Mouse (Mus musculus): Measurements from ENCODE around the gene Gfpt2. TPM values are rescaled to one million over a fixed set of nuclear protein-coding genes. Genes with fewer than 3 reads are reported as not detected.

The Gfpt2 gene
- polyA plus RNA-seq, 1 experiment from 2014 or later: 12.6 TPM

DNA sequence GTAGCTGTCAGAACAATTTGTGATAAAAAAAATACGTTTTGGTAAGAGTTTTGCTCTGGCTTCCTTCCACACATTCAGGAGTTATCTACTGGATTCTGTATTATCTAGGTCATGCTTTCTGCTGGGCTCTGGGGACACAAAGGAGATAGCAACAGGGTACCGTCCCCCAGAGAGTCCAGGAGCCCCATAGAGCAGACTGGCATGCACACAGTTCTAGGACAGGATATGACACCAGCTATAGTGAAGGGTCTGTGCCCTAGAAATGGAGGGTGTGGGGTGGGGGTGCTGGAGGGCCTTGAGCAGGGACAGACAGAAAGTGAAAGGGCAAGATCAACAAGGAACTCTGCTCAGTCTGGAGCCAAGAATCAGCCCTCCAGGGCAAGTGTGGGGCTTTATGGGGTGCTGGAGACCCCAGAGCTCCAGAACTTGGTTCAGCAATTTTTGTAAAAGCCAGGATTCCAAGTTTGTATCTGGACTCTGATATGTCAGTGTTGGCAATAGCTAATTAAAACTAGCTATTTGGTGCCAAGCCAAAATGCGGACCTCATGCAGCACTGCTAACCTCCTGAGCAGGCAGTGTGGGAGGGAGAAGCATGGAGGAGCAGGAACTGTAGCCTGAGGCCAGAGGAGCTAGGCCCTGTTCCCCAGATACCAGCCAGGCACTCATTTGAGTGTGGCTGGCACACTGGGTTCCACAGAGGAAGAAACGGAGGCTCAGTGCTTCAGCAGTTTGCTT is 54.3 kb downstream of the Gfpt2 start:
- H3K4me2 ChIP-seq (replicated peaks; ENCODE audit: low read depth, low read length): peak overlapping the region; percentile 6; the same call in 1 of the 2 replicates
- WGBS: 74% methylated on average over 4 of the region's 4 CpGs

DNA sequence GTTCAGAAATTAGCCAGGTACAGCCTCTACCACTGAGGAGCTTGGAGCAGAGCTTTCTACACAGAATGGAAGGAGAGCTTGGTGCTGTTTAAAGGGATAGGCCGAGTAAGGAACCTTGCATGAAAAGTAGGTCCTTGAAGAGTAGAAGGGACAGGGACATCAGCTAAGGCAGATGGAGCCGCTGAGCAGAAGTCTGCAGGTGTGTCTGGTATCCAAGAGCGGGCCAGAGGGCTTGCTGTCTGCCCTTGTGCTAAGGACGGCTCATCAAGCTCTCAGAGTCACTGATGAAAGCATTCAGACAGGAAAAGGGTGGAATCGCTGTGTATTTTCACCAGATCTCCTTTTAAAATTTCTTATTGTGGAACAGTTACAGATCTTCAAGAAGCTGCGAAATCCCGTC is 56.4 kb downstream of the Gfpt2 start:
- H3K9me3 ChIP-seq (ENCODE audit: control insufficient read depth, low read length): no peaks in the 10 kb centered on the region
- no peak overlapping the region for H3K27ac ChIP-seq (ENCODE audit: low read depth, low read length)
- H3K9ac ChIP-seq (ENCODE audit: low read depth, low read length): no peak overlapping the region; the same call in 1 of the 2 replicates
- H3K36me3 ChIP-seq (ENCODE audit: control insufficient read depth, insufficient read depth, low read length): 0 out of 2 replicates have a peak, but pooled peaks cover 4% of the 10 kb centered on the region
- no peak overlapping the region for H3K4me3 ChIP-seq (ENCODE audit: low read length)
- WGBS: 96% methylated on average over 7 of the region's 7 CpGs
- no peak for ATAC-seq (ENCODE audit: low FRiP score, low TSS enrichment)
- H3K4me2 ChIP-seq (replicated peaks; ENCODE audit: low read depth, low read length): no peak overlapping the region
- peaks cover 14% of the 10 kb centered on the region for H3K4me1 ChIP-seq (ENCODE audit: control insufficient read depth, insufficient read depth, low read length)
- no peaks in the 10 kb centered on the region for H3K27me3 ChIP-seq (ENCODE audit: control insufficient read depth, insufficient read depth, low read length)

More for the DNA sequence above, 54.3 kb downstream of the Gfpt2 start:
- peak overlapping the region; percentile 19; the same call in 1 of the 2 replicates for H3K9ac ChIP-seq (ENCODE audit: low read depth, low read length)
- ATAC-seq (ENCODE audit: low FRiP score, low TSS enrichment): no peak
- H3K27ac ChIP-seq (ENCODE audit: low read depth, low read length): no peak overlapping the region
- no peaks in the 10 kb centered on the region for H3K27me3 ChIP-seq (ENCODE audit: control insufficient read depth, insufficient read depth, low read length)
- no peaks in the 10 kb centered on the region for H3K9me3 ChIP-seq (ENCODE audit: control insufficient read depth, low read length)
- H3K4me3 ChIP-seq (ENCODE audit: low read length): no peak overlapping the region; the same call in 1 of the 2 replicates
- peaks cover 14% of the 10 kb centered on the region for H3K4me1 ChIP-seq (ENCODE audit: control insufficient read depth, insufficient read depth, low read length)
- H3K36me3 ChIP-seq (ENCODE audit: control insufficient read depth, insufficient read depth, low read length): no peaks in the 10 kb centered on the region

DNA sequence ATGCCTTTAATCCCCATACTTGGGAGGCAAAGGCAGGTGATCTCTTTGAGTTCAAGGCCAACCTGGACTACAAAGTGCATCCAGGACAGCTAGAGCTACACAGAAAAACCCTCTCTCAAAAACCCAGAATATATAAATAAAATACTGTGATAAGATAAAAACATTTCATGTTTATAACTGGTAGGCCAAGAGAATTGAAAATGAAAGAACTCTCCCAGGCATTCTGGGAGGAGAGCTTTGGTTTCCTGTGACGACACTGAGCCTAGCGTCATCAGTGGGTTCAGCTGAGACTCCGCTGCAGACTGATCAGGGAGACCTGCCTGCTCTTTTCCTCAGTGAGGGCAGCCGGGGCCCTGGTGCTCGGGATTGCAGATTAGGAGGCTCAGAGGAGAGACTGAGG is 61.2 kb downstream of the Gfpt2 start:
- Histone ChIP-seq H3K9me3 (ENCODE audit: control insufficient read depth, low read length) (no peaks in the 10 kb centered on the region), H3K4me3 (ENCODE audit: low read length) (no peak overlapping the region)
- ATAC-seq (ENCODE audit: low FRiP score, low TSS enrichment): no peak

DNA sequence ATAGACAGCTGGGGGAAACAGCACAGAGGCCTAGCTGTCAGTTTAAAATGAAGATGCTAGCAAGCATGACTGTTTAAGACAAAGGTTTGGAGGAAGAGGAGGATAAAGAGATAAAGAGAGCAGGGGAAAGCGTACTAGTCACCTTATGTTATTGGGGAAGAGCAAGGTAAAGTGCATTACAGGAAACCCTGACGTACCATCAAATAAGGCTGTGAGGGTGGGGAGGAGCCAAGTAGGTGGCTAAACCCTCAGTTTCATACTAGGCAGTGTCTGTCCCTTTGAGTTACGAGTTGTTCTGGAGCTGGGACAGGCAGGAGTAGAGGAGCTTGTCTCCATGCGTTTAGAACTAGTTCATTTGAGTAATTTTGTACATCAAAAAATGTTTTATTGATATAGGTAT is 67.2 kb downstream of the Gfpt2 start:
- Histone ChIP-seq H3K4me1 (ENCODE audit: control insufficient read depth, insufficient read depth, low read length) (no peaks in the 10 kb centered on the region), H3K4me2 (replicated peaks; ENCODE audit: low read depth, low read length) (no peak overlapping the region), H3K27ac (ENCODE audit: low read depth, low read length) (no peak overlapping the region), H3K9me3 (ENCODE audit: control insufficient read depth, low read length) (no peaks in the 10 kb centered on the region), H3K4me3 (ENCODE audit: low read length) (no peak overlapping the region), H3K36me3 (ENCODE audit: control insufficient read depth, insufficient read depth, low read length) (peaks cover 7% of the 10 kb centered on the region), H3K27me3 (ENCODE audit: control insufficient read depth, insufficient read depth, low read length) (no peaks in the 10 kb centered on the region), H3K9ac (ENCODE audit: low read depth, low read length) (no peak overlapping the region)
- ATAC-seq (ENCODE audit: low FRiP score, low TSS enrichment): no peak
- 92% methylated on average over 4 of the region's 4 CpGs for WGBS

More for the DNA sequence above, 61.2 kb downstream of the Gfpt2 start:
- H3K4me1 ChIP-seq (ENCODE audit: control insufficient read depth, insufficient read depth, low read length): no peaks in the 10 kb centered on the region
- WGBS: 89% methylated on average over 5 of the region's 5 CpGs
- H3K27ac ChIP-seq (ENCODE audit: low read depth, low read length): no peak overlapping the region
- no peak overlapping the region for H3K4me2 ChIP-seq (replicated peaks; ENCODE audit: low read depth, low read length)
- H3K27me3 ChIP-seq (ENCODE audit: control insufficient read depth, insufficient read depth, low read length): no peaks in the 10 kb centered on the region
- 0 out of 2 replicates have a peak, but pooled peaks cover 4% of the 10 kb centered on the region for H3K36me3 ChIP-seq (ENCODE audit: control insufficient read depth, insufficient read depth, low read length)
- H3K9ac ChIP-seq (ENCODE audit: low read depth, low read length): no peak overlapping the region

DNA sequence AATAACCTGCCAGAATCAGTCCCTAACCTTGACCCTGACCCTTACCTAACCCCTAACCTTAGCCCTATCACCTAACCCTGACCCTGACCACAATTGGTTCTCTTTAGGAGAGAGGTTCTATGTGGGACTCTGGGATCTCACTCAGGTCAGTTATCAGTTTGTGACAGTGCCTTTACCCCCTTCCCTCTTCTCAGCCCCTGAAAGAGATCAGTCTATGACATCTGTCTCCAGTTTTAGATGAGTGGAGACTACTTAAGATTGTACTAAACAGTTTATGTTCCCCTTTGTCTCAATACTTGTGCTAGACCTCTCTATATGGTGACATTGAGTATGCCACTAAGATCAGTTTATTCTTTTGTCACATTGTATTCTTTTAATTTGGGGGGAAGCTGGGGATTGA is 69.9 kb downstream of the Gfpt2 start:
- H3K4me1 ChIP-seq (ENCODE audit: control insufficient read depth, insufficient read depth, low read length): no peaks in the 10 kb centered on the region
- H3K4me2 ChIP-seq (replicated peaks; ENCODE audit: low read depth, low read length): no peak overlapping the region
- H3K27me3 ChIP-seq (ENCODE audit: control insufficient read depth, insufficient read depth, low read length): no peaks in the 10 kb centered on the region
- H3K36me3 ChIP-seq (ENCODE audit: control insufficient read depth, insufficient read depth, low read length): peaks cover 18% of the 10 kb centered on the region
- H3K9ac ChIP-seq (ENCODE audit: low read depth, low read length): no peak overlapping the region
- no peaks in the 10 kb centered on the region for H3K9me3 ChIP-seq (ENCODE audit: control insufficient read depth, low read length)
- no peak for ATAC-seq (ENCODE audit: low FRiP score, low TSS enrichment)
- no peak overlapping the region for H3K27ac ChIP-seq (ENCODE audit: low read depth, low read length)
- no peak overlapping the region for H3K4me3 ChIP-seq (ENCODE audit: low read length)

DNA sequence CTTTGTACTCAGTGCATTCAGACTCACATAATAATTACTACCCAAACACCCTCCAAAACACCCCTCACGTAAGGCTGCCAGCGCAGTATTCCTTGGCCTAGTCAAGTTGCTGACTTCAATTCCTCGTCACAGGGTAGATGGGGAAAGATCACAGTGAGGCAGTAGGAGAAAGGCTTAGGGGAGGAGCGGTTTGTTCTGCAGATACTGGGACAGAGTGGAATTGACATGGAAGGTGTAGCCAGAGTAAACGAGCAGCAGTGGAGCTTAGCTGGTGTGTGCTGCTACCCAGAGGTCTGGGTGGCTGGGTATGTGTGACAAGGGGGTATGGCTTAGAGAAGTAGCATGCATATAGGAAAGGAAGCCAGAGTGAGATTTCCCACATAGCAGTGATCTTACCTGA is 73.3 kb downstream of the Gfpt2 start:
- H3K4me2 ChIP-seq (replicated peaks; ENCODE audit: low read depth, low read length): no peak overlapping the region
- no peaks in the 10 kb centered on the region for H3K27me3 ChIP-seq (ENCODE audit: control insufficient read depth, insufficient read depth, low read length)
- WGBS: 90% methylated on average over 5 of the region's 5 CpGs
- no peaks in the 10 kb centered on the region for H3K9me3 ChIP-seq (ENCODE audit: control insufficient read depth, low read length)
- no peak for ATAC-seq (ENCODE audit: low FRiP score, low TSS enrichment)
- H3K4me3 ChIP-seq (ENCODE audit: low read length): no peak overlapping the region
- no peak overlapping the region for H3K27ac ChIP-seq (ENCODE audit: low read depth, low read length)
- peaks cover 33% of the 10 kb centered on the region for H3K36me3 ChIP-seq (ENCODE audit: control insufficient read depth, insufficient read depth, low read length)
- H3K9ac ChIP-seq (ENCODE audit: low read depth, low read length): no peak overlapping the region
- no peaks in the 10 kb centered on the region for H3K4me1 ChIP-seq (ENCODE audit: control insufficient read depth, insufficient read depth, low read length)

DNA sequence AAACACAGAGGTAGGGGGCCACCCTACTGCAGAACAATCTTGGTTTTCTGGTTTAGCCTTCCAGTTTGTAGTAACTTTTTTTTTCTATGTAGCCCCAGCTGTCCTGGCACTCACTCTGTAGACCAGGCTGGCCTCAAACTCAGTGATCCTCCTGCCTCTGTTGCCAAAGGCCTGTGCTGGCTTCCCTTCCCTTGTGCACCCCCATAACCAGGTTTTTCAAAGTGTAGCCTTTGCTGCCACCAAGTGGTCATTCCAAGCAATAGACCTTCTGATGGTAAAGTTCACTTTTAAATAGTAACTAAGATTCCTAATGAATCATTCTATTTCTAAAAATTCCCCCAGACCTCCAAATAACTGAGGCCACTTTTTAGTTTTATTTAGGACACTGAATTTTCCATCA is 75.8 kb downstream of the Gfpt2 start:
- Histone ChIP-seq H3K4me3 (ENCODE audit: low read length) (no peak overlapping the region), H3K36me3 (ENCODE audit: control insufficient read depth, insufficient read depth, low read length) (peaks cover 41% of the 10 kb centered on the region), H3K4me2 (replicated peaks; ENCODE audit: low read depth, low read length) (no peak overlapping the region), H3K4me1 (ENCODE audit: control insufficient read depth, insufficient read depth, low read length) (no peaks in the 10 kb centered on the region), H3K9ac (ENCODE audit: low read depth, low read length) (no peak overlapping the region), H3K27ac (ENCODE audit: low read depth, low read length) (no peak overlapping the region), H3K27me3 (ENCODE audit: control insufficient read depth, insufficient read depth, low read length) (no peaks in the 10 kb centered on the region), H3K9me3 (ENCODE audit: control insufficient read depth, low read length) (no peaks in the 10 kb centered on the region)
- ATAC-seq (ENCODE audit: low FRiP score, low TSS enrichment): peak; percentile 39; the same call in 1 of the 2 replicates

DNA sequence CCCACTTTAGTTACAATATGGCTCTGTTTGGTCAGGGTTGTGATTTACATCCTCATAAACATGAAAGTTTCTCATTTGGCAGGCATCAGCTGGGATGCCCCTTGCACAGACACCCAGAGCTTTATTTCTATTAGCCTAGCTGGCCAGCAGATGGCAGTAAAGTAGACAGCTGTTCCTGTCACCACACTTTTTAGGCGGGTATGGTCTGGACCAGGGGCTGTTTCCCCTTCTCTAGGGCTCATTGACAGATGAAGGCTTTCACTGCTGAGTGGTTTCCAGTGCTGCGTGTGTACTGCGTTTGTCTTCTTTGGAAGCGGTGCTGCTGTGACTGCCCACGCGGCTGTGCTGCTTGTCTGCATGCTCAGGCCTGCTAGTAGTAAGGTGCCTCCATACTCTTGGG is 77.9 kb downstream of the Gfpt2 start:
- WGBS: 53% methylated on average over 6 of the region's 6 CpGs
- no peak overlapping the region for H3K9ac ChIP-seq (ENCODE audit: low read depth, low read length)

DNA sequence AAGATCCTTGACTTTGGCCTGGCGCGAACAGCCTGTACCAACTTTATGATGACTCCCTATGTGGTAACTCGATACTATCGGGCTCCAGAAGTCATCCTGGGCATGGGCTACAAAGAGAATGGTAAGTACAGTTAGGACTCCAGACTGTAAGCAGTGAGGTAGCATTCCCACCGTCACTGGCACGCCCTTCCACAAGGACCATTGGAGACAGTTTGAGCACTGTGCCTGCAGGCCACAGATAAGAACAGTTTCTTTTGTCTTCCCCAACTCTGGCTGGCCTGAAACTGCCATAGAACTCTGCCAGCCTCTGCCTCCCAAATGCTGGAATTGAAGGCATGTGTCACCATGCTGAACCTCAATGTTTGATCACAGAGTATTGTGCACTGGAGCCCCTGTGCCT is 78.8 kb downstream of the Gfpt2 start:
- Histone ChIP-seq H3K4me1 (ENCODE audit: control insufficient read depth, insufficient read depth, low read length) (no peaks in the 10 kb centered on the region), H3K27me3 (ENCODE audit: control insufficient read depth, insufficient read depth, low read length) (no peaks in the 10 kb centered on the region), H3K4me2 (replicated peaks; ENCODE audit: low read depth, low read length) (no peak overlapping the region), H3K9me3 (ENCODE audit: control insufficient read depth, low read length) (no peaks in the 10 kb centered on the region), H3K9ac (ENCODE audit: low read depth, low read length) (no peak overlapping the region), H3K36me3 (ENCODE audit: control insufficient read depth, insufficient read depth, low read length) (peaks cover 33% of the 10 kb centered on the region), H3K27ac (ENCODE audit: low read depth, low read length) (no peak overlapping the region), H3K4me3 (ENCODE audit: low read length) (no peak overlapping the region)
- 92% methylated on average over 6 of the region's 6 CpGs for WGBS
- ATAC-seq (ENCODE audit: low FRiP score, low TSS enrichment): no peak

More for the DNA sequence above, 77.9 kb downstream of the Gfpt2 start:
- Histone ChIP-seq H3K9me3 (ENCODE audit: control insufficient read depth, low read length) (no peaks in the 10 kb centered on the region), H3K27ac (ENCODE audit: low read depth, low read length) (no peak overlapping the region), H3K27me3 (ENCODE audit: control insufficient read depth, insufficient read depth, low read length) (no peaks in the 10 kb centered on the region), H3K36me3 (ENCODE audit: control insufficient read depth, insufficient read depth, low read length) (peaks cover 39% of the 10 kb centered on the region), H3K4me1 (ENCODE audit: control insufficient read depth, insufficient read depth, low read length) (no peaks in the 10 kb centered on the region), H3K4me2 (replicated peaks; ENCODE audit: low read depth, low read length) (no peak overlapping the region), H3K4me3 (ENCODE audit: low read length) (no peak overlapping the region)
- ATAC-seq (ENCODE audit: low FRiP score, low TSS enrichment): no peak

All from kidney, embryonic 14.5 days (tissue).